Mouse (Mus musculus) hindbrain, embryonic 14.5 days (tissue): Measurements from ENCODE around the gene Pikfyve. TPM values are rescaled to one million over a fixed set of nuclear protein-coding genes. Genes with fewer than 3 reads are reported as not detected.

ENCODE experiments used
- ATAC-seq: fragments of 200-750 bp; cut with Nextera tagmentation; 2 replicates; pipeline ENCODE4 v1.8.0; 2017; ENCODE audit warnings: moderate number of reproducible peaks, mild to moderate bottlenecking, moderate TSS enrichment, moderate library complexity; ENCODE audit not compliant: low FRiP score
- DNase-seq: peaks from one replicate; pipeline ENCODE4 v3.0.0-alpha.2; 2015; ENCODE audit warnings: low spot score
- H3K27ac ChIP-seq: fragments of 300-500 bp; sonication (generic); 2 replicates; pipeline ENCODE4 v1.5.1; 2014; ENCODE audit warnings: mild to moderate bottlenecking, moderate library complexity
- H3K27me3 ChIP-seq: fragments of 300-500 bp; sonication (generic); 2 replicates; pipeline ENCODE4 v1.6.1; 2014; ENCODE audit warnings: mild to moderate bottlenecking, low read length, mixed read lengths; ENCODE audit not compliant: control insufficient read depth, insufficient read depth
- H3K36me3 ChIP-seq: fragments of 300-500 bp; sonication (generic); replicated peaks from 2 replicates; pipeline ENCODE4 v1.6.1; 2014; ENCODE audit not compliant: control insufficient read depth, insufficient read depth
- H3K4me1 ChIP-seq: fragments of 300-500 bp; sonication (generic); replicated peaks from 2 replicates; pipeline ENCODE4 v1.6.1; 2014; ENCODE audit warnings: antibody characterized with exemption, low read length, mixed read lengths; ENCODE audit not compliant: control insufficient read depth, insufficient read depth
- H3K4me2 ChIP-seq: fragments of 300-500 bp; sonication (generic); replicated peaks from 2 replicates; pipeline ENCODE4 v1.6.1; 2014; ENCODE audit warnings: mild to moderate bottlenecking, moderate library complexity
- H3K4me3 ChIP-seq: fragments of 300-500 bp; sonication (generic); replicated peaks from 2 replicates; pipeline ENCODE4 v1.5.1; 2014; ENCODE audit warnings: mild to moderate bottlenecking, low read length
- H3K9ac ChIP-seq: fragments of 300-500 bp; sonication (generic); 2 replicates; pipeline ENCODE4 v1.6.1; 2014
- H3K9me3 ChIP-seq: fragments of 300-500 bp; sonication (generic); 2 replicates; pipeline ENCODE4 v1.6.1; 2016; ENCODE audit warnings: low read length; ENCODE audit not compliant: control insufficient read depth
- WGBS: fragments of 180-500 bp; shearing (Covaris S2); extraction: QIAGEN DNeasy Blood & Tissue Kit; methylation state at CpG from one replicate; pipeline ENCODE4 v1.1.7; 2014; 5-methylcytosine and 5-hydroxymethylcytosine counted together
- polyA plus RNA-seq: library from polyadenylated mRNA; unstranded; fragments of >200 nt; fragmentation: Nextera tagmentation; extraction: Ambion mirVana; gene quantifications from 2 replicates; pipeline ENCODE4 v1.2.1, GENCODE M21; 2014

The Pikfyve gene
- polyA plus RNA-seq, 1 experiment from 2014 or later = 17.3 TPM

DNA sequence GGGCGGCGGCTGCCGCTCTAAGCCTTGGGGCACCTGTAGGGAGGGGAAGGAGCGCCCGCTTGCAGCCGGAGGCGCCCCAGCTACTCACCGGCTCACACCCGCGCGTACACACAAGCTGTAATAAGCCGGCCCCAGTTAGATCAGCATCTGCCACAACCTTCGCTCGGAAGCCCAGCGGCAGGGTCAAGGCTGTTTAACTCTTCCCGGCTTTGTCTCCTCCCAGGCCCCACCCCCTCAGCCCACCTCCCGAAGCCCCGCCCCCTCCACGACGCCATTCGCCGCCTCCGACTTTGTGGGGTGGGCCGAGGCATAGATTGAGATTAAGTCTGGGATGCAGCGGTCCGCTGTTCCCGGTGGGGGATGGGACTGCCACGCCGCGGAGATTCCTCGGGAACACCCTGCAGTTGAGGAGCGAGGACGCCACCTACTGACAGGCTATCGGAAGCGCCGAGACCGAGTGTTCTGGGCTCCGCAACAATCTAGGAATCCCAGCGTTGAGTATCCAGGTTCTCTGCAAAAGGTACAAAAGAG, 7.5 kb upstream of the Pikfyve start:
- no peaks in the 10 kb centered on the region for H3K27me3 ChIP-seq
- peaks cover 27% of the 10 kb centered on the region for H3K4me1 ChIP-seq
- peaks cover 9% of the 10 kb centered on the region for H3K36me3 ChIP-seq
- peak overlapping the region; percentile 76 for H3K4me2 ChIP-seq
- no peaks in the 10 kb centered on the region for H3K9me3 ChIP-seq
- H3K4me3 ChIP-seq = peak overlapping the region; percentile 67
- ATAC-seq (peak; percentile 96), DNase-seq (peak; percentile 97)
- peak overlapping the region; percentile 88 for H3K9ac ChIP-seq
- H3K27ac ChIP-seq = peak overlapping the region; percentile 96
- WGBS = under 1% methylated on average over 39 of the region's 39 CpGs

DNA sequence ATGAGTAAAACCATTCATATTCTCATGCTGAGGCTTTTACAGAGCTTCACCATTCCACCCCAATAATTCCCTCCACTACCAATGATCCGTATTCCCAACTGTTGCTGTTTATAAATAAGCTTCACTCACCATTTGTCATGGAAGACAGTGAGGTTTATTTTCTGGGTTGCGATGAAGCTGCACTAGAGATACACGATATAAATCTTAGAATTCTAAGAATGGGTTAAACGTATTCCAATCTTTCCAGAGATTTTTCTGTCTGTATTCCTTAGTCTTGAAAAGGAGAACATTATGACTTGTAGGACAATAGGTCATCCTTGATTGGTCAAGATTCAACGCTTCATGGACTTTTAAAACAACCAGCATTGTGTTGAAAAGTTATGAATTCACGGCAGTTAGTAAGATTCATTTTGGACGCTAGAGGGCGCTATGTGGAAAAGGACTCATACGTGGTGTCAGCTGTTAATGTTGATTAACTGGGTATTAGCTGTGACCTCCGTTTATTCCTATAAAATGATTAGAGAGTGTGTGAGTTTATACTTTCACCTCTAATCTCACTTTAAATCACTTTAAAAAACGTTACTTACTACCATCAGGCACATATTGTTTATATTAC, 6.7 kb upstream of the Pikfyve start:
- no peak for ATAC-seq
- peak overlapping the region; percentile 96 for H3K27ac ChIP-seq

DNA sequence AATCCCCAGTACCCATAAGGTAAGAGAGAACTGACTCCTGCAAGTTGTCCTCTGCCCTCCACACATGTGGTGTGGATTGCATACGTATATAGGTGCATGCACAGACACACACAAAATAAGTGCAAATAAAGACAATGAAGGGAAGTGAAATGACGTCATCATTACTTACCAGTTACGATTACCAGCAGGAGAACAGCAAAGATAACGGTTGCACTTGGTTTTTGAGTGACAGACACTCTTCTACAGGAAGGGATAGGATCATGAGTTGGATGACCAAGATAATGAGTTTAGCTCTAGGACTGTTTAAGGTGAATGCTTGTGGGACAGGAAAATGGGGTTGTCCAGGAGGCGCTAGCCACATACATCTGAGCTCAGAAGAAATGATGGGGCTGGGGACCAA, 5.0 kb upstream of the Pikfyve start:
- no peaks in the 10 kb centered on the region for H3K36me3 ChIP-seq
- H3K9ac ChIP-seq = no peak overlapping the region
- H3K9me3 ChIP-seq = no peaks in the 10 kb centered on the region
- H3K4me3 ChIP-seq = no peak overlapping the region
- 90% methylated on average over 5 of the region's 5 CpGs for WGBS
- DNase-seq (no peak), ATAC-seq (no peak)
- H3K27ac ChIP-seq = no peak overlapping the region
- no peak overlapping the region for H3K4me2 ChIP-seq
- peaks cover 23% of the 10 kb centered on the region for H3K4me1 ChIP-seq
- H3K27me3 ChIP-seq = no peaks in the 10 kb centered on the region

More for the DNA sequence above, 6.7 kb upstream of the Pikfyve start:
- Histone ChIP-seq H3K9me3 (no peaks in the 10 kb centered on the region), H3K36me3 (peaks cover 1% of the 10 kb centered on the region), H3K4me2 (peak overlapping the region; percentile 76), H3K27me3 (no peaks in the 10 kb centered on the region), H3K9ac (peak overlapping the region; percentile 60), H3K4me1 (peaks cover 27% of the 10 kb centered on the region), H3K4me3 (peak overlapping the region; percentile 67)
- DNase-seq = peak; percentile 90
- WGBS = 5% methylated on average over 11 of the region's 11 CpGs

DNA sequence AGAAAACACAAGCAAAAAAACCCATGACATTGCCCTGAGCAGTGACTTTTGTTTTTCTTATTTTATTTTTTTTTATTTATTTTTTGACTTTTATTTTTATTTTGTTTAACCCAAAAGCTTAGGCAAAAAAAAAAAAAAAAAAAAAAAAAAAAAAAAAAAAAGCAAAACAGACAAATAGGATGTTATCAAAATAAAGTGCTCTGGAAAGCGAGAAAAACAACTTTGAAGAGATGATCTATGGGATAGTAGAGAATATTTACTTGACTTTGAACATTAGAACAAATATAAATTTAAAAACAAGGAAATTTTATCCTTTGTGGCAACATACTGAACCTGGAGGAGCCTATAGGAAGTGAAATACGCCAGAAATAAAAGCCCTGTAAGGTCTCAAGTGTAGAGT, 2.5 kb upstream of the Pikfyve start:
- no peaks in the 10 kb centered on the region for H3K36me3 ChIP-seq
- no peaks in the 10 kb centered on the region for H3K27me3 ChIP-seq
- H3K9me3 ChIP-seq = no peaks in the 10 kb centered on the region
- H3K4me2 ChIP-seq = no peak overlapping the region
- peaks cover 20% of the 10 kb centered on the region for H3K4me1 ChIP-seq
- no peak for DNase-seq
- WGBS = 93% methylated on average over 2 of the region's 2 CpGs
- no peak overlapping the region for H3K27ac ChIP-seq
- H3K9ac ChIP-seq = no peak overlapping the region
- ATAC-seq = no peak
- H3K4me3 ChIP-seq = no peak overlapping the region

DNA sequence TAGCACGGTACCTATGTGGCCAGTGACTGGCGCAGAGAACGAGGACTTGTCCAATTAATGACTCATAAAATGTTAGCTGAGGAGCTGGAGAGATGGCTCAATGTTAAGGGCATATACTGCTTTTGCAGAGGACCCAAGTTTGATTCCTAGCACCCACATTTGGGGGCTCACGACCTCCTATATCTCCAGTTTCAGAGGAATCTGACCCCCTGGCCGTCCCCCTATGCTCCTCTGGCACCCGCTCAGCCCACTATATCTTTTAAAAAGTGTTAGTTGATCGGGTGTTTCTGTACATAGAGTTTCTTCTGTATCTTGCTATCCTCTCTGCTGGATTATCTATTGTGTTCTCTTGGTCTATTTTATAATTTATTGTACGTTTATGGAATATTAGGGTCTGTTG, 1.5 kb upstream of the Pikfyve start:
- no peak overlapping the region for H3K9ac ChIP-seq
- DNase-seq = no peak
- H3K4me3 ChIP-seq = no peak overlapping the region
- H3K4me1 ChIP-seq = peaks cover 20% of the 10 kb centered on the region
- H3K27ac ChIP-seq = no peak overlapping the region
- H3K27me3 ChIP-seq = no peaks in the 10 kb centered on the region
- ATAC-seq = no peak
- H3K9me3 ChIP-seq = no peaks in the 10 kb centered on the region
- no peaks in the 10 kb centered on the region for H3K36me3 ChIP-seq
- WGBS = 93% methylated on average over 8 of the region's 8 CpGs
- no peak overlapping the region for H3K4me2 ChIP-seq

DNA sequence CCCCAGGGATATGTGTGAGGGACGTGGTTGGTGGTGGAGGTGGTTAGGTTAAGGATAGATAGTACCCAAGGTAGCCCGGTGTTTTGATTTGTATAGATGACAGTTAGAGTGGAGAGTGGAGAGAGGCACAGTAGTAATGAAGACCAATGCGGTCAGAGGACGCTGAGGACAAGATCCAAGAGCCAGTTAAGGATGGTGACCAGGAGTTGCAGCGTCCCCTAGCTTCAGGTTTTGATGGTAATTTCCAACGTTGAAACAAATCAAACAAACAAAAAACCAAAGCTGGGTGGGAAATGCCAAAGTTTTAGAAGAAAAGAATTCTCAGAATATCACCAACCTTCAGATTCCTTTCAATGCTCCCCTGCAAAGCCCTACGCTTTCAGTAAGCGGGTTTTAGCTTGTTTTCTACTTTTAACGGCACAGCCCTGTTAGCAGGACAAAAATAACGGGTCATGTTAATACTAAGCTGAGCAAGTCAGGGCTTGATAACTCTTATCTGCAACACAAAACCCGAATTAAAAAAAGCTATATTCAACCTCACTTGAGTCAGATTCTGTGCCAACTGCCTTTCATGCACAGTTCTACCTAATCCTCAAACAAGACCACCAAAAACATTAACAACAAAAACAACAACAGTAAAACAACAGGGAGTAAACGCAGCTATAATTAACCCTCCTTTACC, 818 bp upstream of the Pikfyve start:
- WGBS = 26% methylated on average over 12 of the region's 12 CpGs
- Histone ChIP-seq H3K9ac (peak overlapping the region; percentile 68), H3K4me1 (peaks cover 20% of the 10 kb centered on the region), H3K27me3 (no peaks in the 10 kb centered on the region), H3K27ac (peak overlapping the region; percentile 66), H3K36me3 (no peaks in the 10 kb centered on the region), H3K4me3 (peak overlapping the region; percentile 98), H3K9me3 (no peaks in the 10 kb centered on the region), H3K4me2 (peak overlapping the region; percentile 94)
- ATAC-seq = no peak
- peak; percentile 28 for DNase-seq

DNA sequence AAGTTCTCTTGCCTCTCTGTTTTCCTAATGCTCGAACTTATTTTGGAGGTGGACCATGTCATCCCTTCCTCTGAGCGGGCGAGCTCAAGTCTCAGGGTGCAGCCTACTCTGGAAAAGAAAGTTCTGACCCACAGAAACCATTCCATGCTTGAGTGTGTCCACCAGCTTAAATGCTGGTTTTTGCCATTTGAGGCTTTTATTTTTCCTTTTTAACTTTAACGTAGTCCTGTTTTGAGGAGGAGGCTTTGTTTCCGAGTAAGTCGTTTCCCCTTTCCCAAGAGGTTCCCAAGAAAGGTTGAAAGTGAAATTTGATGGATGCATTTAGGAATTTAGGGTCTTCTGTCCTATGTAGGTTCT, 569 bp downstream of the Pikfyve start:
- no peak for DNase-seq
- peak overlapping the region; percentile 83 for H3K9ac ChIP-seq
- WGBS = 0% methylated on average over 6 of the region's 6 CpGs
- peak overlapping the region; percentile 98 for H3K4me3 ChIP-seq
- ATAC-seq = no peak; the same call in 1 of the 2 replicates
- peak overlapping the region; percentile 94 for H3K4me2 ChIP-seq
- no peaks in the 10 kb centered on the region for H3K27me3 ChIP-seq
- H3K36me3 ChIP-seq = peaks cover 11% of the 10 kb centered on the region
- no peaks in the 10 kb centered on the region for H3K9me3 ChIP-seq
- H3K4me1 ChIP-seq = peaks cover 20% of the 10 kb centered on the region
- peak overlapping the region; percentile 88 for H3K27ac ChIP-seq

DNA sequence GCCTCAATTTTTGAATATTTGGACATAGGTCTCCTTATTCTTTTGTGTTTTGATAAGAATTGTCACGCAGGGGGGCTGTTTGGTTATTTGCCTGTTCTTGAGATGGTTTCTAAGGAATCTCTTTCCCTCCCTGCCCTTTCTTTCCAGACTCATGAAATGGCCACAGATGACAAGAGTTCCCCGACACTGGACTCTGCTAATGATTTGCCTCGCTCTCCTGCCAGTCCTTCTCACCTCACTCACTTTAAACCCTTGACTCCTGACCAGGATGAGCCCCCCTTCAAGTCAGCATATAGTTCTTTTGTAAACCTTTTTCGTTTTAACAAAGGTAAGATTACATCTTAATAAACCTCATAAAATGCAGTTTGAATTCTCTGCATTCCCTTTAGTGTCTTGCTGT, 3.7 kb downstream of the Pikfyve start:
- H3K27me3 ChIP-seq = no peaks in the 10 kb centered on the region
- ATAC-seq (no peak), DNase-seq (no peak)
- WGBS = 84% methylated on average over 4 of the region's 4 CpGs
- peaks cover 20% of the 10 kb centered on the region for H3K4me1 ChIP-seq
- H3K27ac ChIP-seq = no peak overlapping the region
- H3K9ac ChIP-seq = no peak overlapping the region
- H3K4me3 ChIP-seq = no peak overlapping the region
- no peaks in the 10 kb centered on the region for H3K9me3 ChIP-seq
- no peak overlapping the region for H3K4me2 ChIP-seq
- H3K36me3 ChIP-seq = peaks cover 32% of the 10 kb centered on the region

DNA sequence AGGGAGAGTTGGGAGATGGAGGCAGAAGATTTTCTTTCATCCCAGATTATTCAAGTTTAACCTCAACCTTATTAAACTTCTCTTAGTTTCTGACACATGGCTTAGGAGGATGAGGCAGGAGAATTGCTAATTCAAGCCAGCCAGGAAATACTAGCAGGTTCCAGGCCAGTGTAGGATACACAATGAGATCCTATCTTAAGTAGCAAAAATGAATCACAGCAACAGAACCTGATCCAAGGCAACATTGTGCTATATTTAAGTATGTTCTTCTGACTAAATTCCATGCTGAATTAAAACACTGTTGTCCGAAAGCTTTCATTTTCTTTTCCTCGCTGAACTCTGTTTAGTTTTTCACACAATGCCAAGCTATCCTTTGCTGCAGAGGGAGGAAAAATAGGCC, 6.7 kb downstream of the Pikfyve start:
- no peak for ATAC-seq
- H3K9ac ChIP-seq = no peak overlapping the region
- 95% methylated on average over 2 of the region's 2 CpGs for WGBS
- peaks cover 56% of the 10 kb centered on the region for H3K36me3 ChIP-seq
- H3K27me3 ChIP-seq = no peaks in the 10 kb centered on the region
- 0 out of 2 replicates have a peak, but pooled peaks cover 2% of the 10 kb centered on the region for H3K4me1 ChIP-seq
- no peak overlapping the region for H3K4me2 ChIP-seq
- H3K9me3 ChIP-seq = no peaks in the 10 kb centered on the region
- no peak for DNase-seq
- no peak overlapping the region for H3K27ac ChIP-seq
- H3K4me3 ChIP-seq = no peak overlapping the region
